Mouse (Mus musculus) erythroblast, embryonic 14.5 days (primary cell): ENCODE measurements around the gene Akap13.

Experiments
- GATA1 ChIP-seq: IDR thresholded peaks from 2 replicates; pipeline ENCODE4 v1.6.1; 2012; ENCODE audit warnings: low read length, inconsistent platforms, mixed read lengths
- TAL1 ChIP-seq: IDR thresholded peaks from 3 replicates; pipeline ENCODE4 v1.6.1; 2012; ENCODE audit warnings: low read length, inconsistent platforms, mixed read lengths

- TF ChIP-seq GATA1 (no peak), TAL1 (no peak)
Observed at GRCm38 (mm10) chr7:75655180-75656074, 200.1 kb downstream of the Akap13 start.
